Mouse (Mus musculus) erythroblast, embryonic 14.5 days (primary cell): Measurements from ENCODE around the gene Heatr6. TPM values are rescaled to one million over a fixed set of nuclear protein-coding genes. Genes with fewer than 3 reads are reported as not detected.

Source experiments
- H3K27me3 ChIP-seq: 2 replicates; pipeline ENCODE4 v1.6.1; 2012; ENCODE audit warnings: inconsistent platforms; ENCODE audit not compliant: control insufficient read depth
- H3K36me3 ChIP-seq: 2 replicates; pipeline ENCODE4 v1.6.1; 2012; ENCODE audit warnings: mild to moderate bottlenecking, inconsistent platforms; ENCODE audit not compliant: control insufficient read depth
- H3K4me1 ChIP-seq: 2 replicates; pipeline ENCODE4 v1.6.1; 2012; ENCODE audit warnings: inconsistent platforms; ENCODE audit not compliant: control insufficient read depth
- H3K4me3 ChIP-seq: replicated peaks from 2 replicates; pipeline ENCODE3; 2012; ENCODE audit warnings: moderate library complexity, mild to moderate bottlenecking, inconsistent platforms
- H3K9me3 ChIP-seq: 2 replicates; pipeline ENCODE4 v1.6.1; 2012; ENCODE audit warnings: low read length, inconsistent platforms, mixed read lengths; ENCODE audit not compliant: control insufficient read depth
- GATA1 ChIP-seq: IDR thresholded peaks from 2 replicates; pipeline ENCODE4 v1.6.1; 2012; ENCODE audit warnings: low read length, inconsistent platforms, mixed read lengths
- TAL1 ChIP-seq: IDR thresholded peaks from 3 replicates; pipeline ENCODE4 v1.6.1; 2012; ENCODE audit warnings: low read length, inconsistent platforms, mixed read lengths
- polyA plus RNA-seq: library from polyadenylated mRNA; stranded (reverse); fragments of >175 nt; gene quantifications from 2 replicates; pipeline ENCODE4 v1.2.3, GENCODE M21; 2012

Gene Heatr6
- polyA plus RNA-seq, 1 experiment = 0.15 TPM

GRCm38 (mm10) chr11:83815628-83816027 is 62.1 kb downstream of the Heatr6 start:
- H3K4me1 ChIP-seq = no peaks in the 10 kb centered on the region
- TF ChIP-seq GATA1 (no peak), TAL1 (no peak)
- no peak overlapping the region for H3K4me3 ChIP-seq
- H3K36me3 ChIP-seq = no peaks in the 10 kb centered on the region
- H3K27me3 ChIP-seq = no peaks in the 10 kb centered on the region
- no peaks in the 10 kb centered on the region for H3K9me3 ChIP-seq

GRCm38 (mm10) chr11:83817048-83817447 is 63.6 kb downstream of the Heatr6 start:
- Histone ChIP-seq H3K9me3 (no peaks in the 10 kb centered on the region), H3K4me3 (no peak overlapping the region), H3K36me3 (no peaks in the 10 kb centered on the region), H3K4me1 (no peaks in the 10 kb centered on the region), H3K27me3 (no peaks in the 10 kb centered on the region)
- no peak for TF ChIP-seq TAL1
- no peak for TF ChIP-seq GATA1

- no peaks in the 10 kb centered on the region for H3K27me3 ChIP-seq
- no peaks in the 10 kb centered on the region for H3K36me3 ChIP-seq
- H3K4me1 ChIP-seq = no peaks in the 10 kb centered on the region
- no peak for TF ChIP-seq TAL1
- no peak for TF ChIP-seq GATA1
- H3K4me3 ChIP-seq = no peak overlapping the region
- no peaks in the 10 kb centered on the region for H3K9me3 ChIP-seq
Measured at GRCm38 (mm10) chr11:83817994-83818393, 64.5 kb downstream of the Heatr6 start.

- TF ChIP-seq TAL1 = no peak
- TF ChIP-seq GATA1 = no peak
- Histone ChIP-seq H3K9me3 (no peaks in the 10 kb centered on the region), H3K27me3 (no peaks in the 10 kb centered on the region), H3K4me3 (no peak overlapping the region), H3K4me1 (no peaks in the 10 kb centered on the region), H3K36me3 (no peaks in the 10 kb centered on the region)
Measured at GRCm38 (mm10) chr11:83818591-83819127, 65.2 kb downstream of the Heatr6 start.

- Histone ChIP-seq H3K36me3 (no peaks in the 10 kb centered on the region), H3K4me3 (no peak overlapping the region), H3K9me3 (no peaks in the 10 kb centered on the region), H3K27me3 (no peaks in the 10 kb centered on the region), H3K4me1 (no peaks in the 10 kb centered on the region)
- TF ChIP-seq GATA1 (no peak), TAL1 (no peak)
Measured at GRCm38 (mm10) chr11:83819806-83820483, 66.4 kb downstream of the Heatr6 start.

- H3K36me3 ChIP-seq = no peaks in the 10 kb centered on the region
Measured at GRCm38 (mm10) chr11:83826142-83826541, 72.6 kb downstream of the Heatr6 start.

GRCm38 (mm10) chr11:83828553-83829142 is 75.2 kb downstream of the Heatr6 start:
- Histone ChIP-seq H3K4me1 (no peaks in the 10 kb centered on the region), H3K27me3 (no peaks in the 10 kb centered on the region), H3K4me3 (no peak overlapping the region), H3K9me3 (no peaks in the 10 kb centered on the region), H3K36me3 (no peaks in the 10 kb centered on the region)
- TF ChIP-seq GATA1 = no peak
- no peak for TF ChIP-seq TAL1

More at GRCm38 (mm10) chr11:83826142-83826541, 72.6 kb downstream of the Heatr6 start:
- Histone ChIP-seq H3K4me1 (no peaks in the 10 kb centered on the region), H3K27me3 (no peaks in the 10 kb centered on the region), H3K4me3 (no peak overlapping the region), H3K9me3 (no peaks in the 10 kb centered on the region)
- no peak for TF ChIP-seq GATA1
- TF ChIP-seq TAL1 = no peak

GRCm38 (mm10) chr11:83832389-83832788 is 78.9 kb downstream of the Heatr6 start:
- Histone ChIP-seq H3K4me1 (no peaks in the 10 kb centered on the region), H3K27me3 (no peaks in the 10 kb centered on the region), H3K9me3 (no peaks in the 10 kb centered on the region), H3K36me3 (no peaks in the 10 kb centered on the region), H3K4me3 (no peak overlapping the region)
- TF ChIP-seq TAL1 (no peak), GATA1 (no peak)

Other genes with a start within 250 kb of the Heatr6 start
- not detected in 2 replicates for gene Heatr9, start 231.5 kb upstream of the Heatr6 start, polyA plus RNA-seq
- gene Ccl5, start 223.2 kb upstream of the Heatr6 start, polyA plus RNA-seq = not detected in 2 replicates
- gene Ccl9, start 175.1 kb upstream of the Heatr6 start, polyA plus RNA-seq = 0.06 TPM in 1 of 2 replicates, not detected in the other
- 0.23 TPM in 1 of 2 replicates, not detected in the other for gene Ccl6, start 160.6 kb upstream of the Heatr6 start, polyA plus RNA-seq
- gene Rpl9-ps1, start 108.1 kb upstream of the Heatr6 start, polyA plus RNA-seq = not detected in 2 replicates
- gene Ccl3, start 104.3 kb upstream of the Heatr6 start, polyA plus RNA-seq = 0.08 and 0.24 TPM in 2 replicates
- 0.09 TPM in 1 of 2 replicates, not detected in the other for gene Ccl4, start 91.1 kb upstream of the Heatr6 start, polyA plus RNA-seq
- gene Wfdc17, start 49.7 kb upstream of the Heatr6 start, polyA plus RNA-seq = not detected in 2 replicates
- gene Wfdc18, start 44.7 kb upstream of the Heatr6 start, polyA plus RNA-seq = not detected in 2 replicates
- not detected in 2 replicates for gene Wfdc21, start 6.8 kb upstream of the Heatr6 start, polyA plus RNA-seq
- 0.03 TPM in 1 of 2 replicates, not detected in the other for gene Hnf1b, start 96.4 kb downstream of the Heatr6 start, polyA plus RNA-seq
- 0.05 TPM in 2 replicates for gene Ddx52, start 188.4 kb downstream of the Heatr6 start, polyA plus RNA-seq
- 0.24 and 0.28 TPM in 2 replicates for gene Synrg, start 210.7 kb downstream of the Heatr6 start, polyA plus RNA-seq